Mouse (Mus musculus): ENCODE results near the gene Ccnt1.

GRCm38 (mm10) chr15:98568256-98569033 is 2.3 kb downstream of the Ccnt1 start:
- TF ChIP-seq CTCF (IDR thresholded peaks at IDR 0.05 in 2 of 3, conservative IDR thresholded peaks at IDR 0.05 in 1 of 3; ENCODE audit: control insufficient read depth in 1 of 3, insufficient read depth in 1 of 3, low read depth in 2 of 3, low read length in 3 of 3, poor library complexity in 1 of 3, severe bottlenecking in 1 of 3) (no peak), KAT2A (conservative IDR thresholded peaks at IDR 0.05; ENCODE audit: low read depth, low read length) (no peak)
